ENCODE assay signal across 9 mouse cellular contexts in the genomic region with DNA sequence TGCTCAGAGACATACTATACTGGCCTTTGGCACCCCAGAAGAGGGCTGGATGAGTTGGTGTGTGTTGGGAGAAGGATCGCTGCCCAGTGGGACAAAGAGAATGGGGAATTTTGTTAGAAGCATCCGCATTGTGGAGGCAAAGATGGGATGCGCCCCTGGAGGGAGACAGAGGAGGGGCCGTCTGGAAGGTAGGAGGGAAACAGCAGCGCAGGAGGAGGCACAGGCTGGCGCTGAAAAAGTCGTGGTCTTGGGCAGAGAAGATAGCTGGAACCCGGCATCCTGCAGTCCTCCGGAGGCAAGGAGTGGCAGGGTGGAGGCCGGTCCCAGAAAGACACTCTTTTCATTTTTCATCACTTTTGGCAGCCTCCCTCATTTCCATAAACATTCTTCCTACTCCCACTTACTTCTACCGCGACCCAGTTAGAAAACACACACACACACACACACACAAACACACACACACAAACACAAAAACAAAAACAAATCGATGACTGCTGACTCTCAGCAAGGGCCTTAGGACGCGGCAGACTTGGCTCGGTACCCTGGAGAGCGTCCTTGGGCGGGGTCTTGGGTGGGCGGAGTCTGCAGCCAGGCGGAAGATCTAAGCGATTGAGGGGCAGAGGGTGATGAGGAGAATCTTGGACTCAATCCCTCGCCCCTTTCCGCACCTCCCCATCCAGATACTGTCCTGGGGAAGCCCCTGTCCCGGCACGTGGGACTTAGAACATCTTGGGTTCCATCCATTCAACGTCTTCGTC. TPM values are rescaled to one million over a fixed set of nuclear protein-coding genes. Genes with fewer than 3 reads are reported as not detected.
A peak's percentile ranks its signal among the peaks of the same experiment; 100 is the strongest.
DNase-seq lines count a peak whose midpoint lies in the region; ATAC-seq and TF ChIP-seq lines count a peak whose summit lies in the region.
"Had no signal": no experiment of that assay in that cellular context is flagged by ENCODE, and none has a peak within 500 bp of the region (broad histone marks: within the 10 kb centered on the region; RNA-seq: fewer than 3 reads in every experiment).

No protein-coding gene starts in this region.

- DNase-seq in lung, embryonic 14.5 days, result peak; percentile 73
- no peak for DNase-seq in lung, adult 18-20 months
- DNase-seq in R1 (ENCODE audit: low read depth, low spot score), result peak; percentile 63
- peak; percentile 37 for DNase-seq in midbrain, embryonic 14.5 days
- DNase-seq in cerebellum, postnatal 4 days (ENCODE audit: low spot score in 2 of 2), result no peak
- no peak for DNase-seq in frontal cortex, postnatal 14 days (ENCODE audit: low spot score in 2 of 2)
- DNase-seq in gastrocnemius, postnatal 25 days, result no peak

- no peak for TF ChIP-seq CTCF in lung, embryonic 14.5 days (IDR thresholded peaks at IDR 0.05; ENCODE audit: low read depth)

- H3K36me3 ChIP-seq in lung, embryonic 14.5 days (ENCODE audit: insufficient read depth), result peaks cover 7% of the 10 kb centered on the region
- H3K36me3 ChIP-seq in forebrain, embryonic 13.5 days (ENCODE audit: poor library complexity, severe bottlenecking), result no peaks in the 10 kb centered on the region
- no peaks in the 10 kb centered on the region for H3K36me3 ChIP-seq in midbrain, embryonic 14.5 days (ENCODE audit: control insufficient read depth, insufficient read depth, low read length)
- H3K36me3 ChIP-seq: intestine, embryonic 15.5 days had no signal

- no peak overlapping the region for H3K9ac ChIP-seq in lung, embryonic 14.5 days
- H3K9ac ChIP-seq in forebrain, embryonic 13.5 days, result no peak overlapping the region
- H3K9ac ChIP-seq in midbrain, embryonic 14.5 days (replicated peaks; ENCODE audit: low read length), result no peak overlapping the region
- H3K9ac ChIP-seq: intestine, embryonic 15.5 days had no signal

- WGBS in lung, embryonic 14.5 days, result 5% methylated on average over 27 of the region's 27 CpGs
- 4% methylated on average over 27 of the region's 27 CpGs for WGBS in forebrain, embryonic 13.5 days
- 6% methylated on average over 27 of the region's 27 CpGs for WGBS in midbrain, embryonic 14.5 days

- H3K9me3 ChIP-seq in lung, embryonic 14.5 days (ENCODE audit: low read depth, low read length), result no peaks in the 10 kb centered on the region
- H3K9me3 ChIP-seq in forebrain, embryonic 13.5 days (replicated peaks), result no peaks in the 10 kb centered on the region
- no peaks in the 10 kb centered on the region for H3K9me3 ChIP-seq in midbrain, embryonic 14.5 days (ENCODE audit: control insufficient read depth, low read length)
- H3K9me3 ChIP-seq: intestine, embryonic 15.5 days had no signal

- H3K4me3 ChIP-seq in lung, embryonic 14.5 days (ENCODE audit: low read depth, low read length), result no peak overlapping the region
- 0 out of 2 replicates have a peak overlapping the region, but pooled peaks have one; percentile 4 for H3K4me3 ChIP-seq in forebrain, embryonic 13.5 days
- H3K4me3 ChIP-seq in midbrain, embryonic 14.5 days (replicated peaks; ENCODE audit: low read depth, low read length), result no peak overlapping the region
- H3K4me3 ChIP-seq: intestine, embryonic 15.5 days had no signal

- no peak overlapping the region for H3K27ac ChIP-seq in lung, embryonic 14.5 days (ENCODE audit: low read depth)
- no peak overlapping the region for H3K27ac ChIP-seq in forebrain, embryonic 13.5 days
- H3K27ac ChIP-seq in midbrain, embryonic 14.5 days (replicated peaks; ENCODE audit: low read depth, low read length), result no peak overlapping the region
- H3K27ac ChIP-seq: intestine, embryonic 15.5 days had no signal

- H3K4me1 ChIP-seq in lung, embryonic 14.5 days (ENCODE audit: insufficient read depth), result peaks cover 15% of the 10 kb centered on the region; the same call in 1 of the 2 replicates
- H3K4me1 ChIP-seq in forebrain, embryonic 13.5 days, result peaks cover 69% of the 10 kb centered on the region
- H3K4me1 ChIP-seq in midbrain, embryonic 14.5 days (ENCODE audit: control insufficient read depth, insufficient read depth, low read length), result peaks cover 31% of the 10 kb centered on the region

- 0 out of 2 replicates have a peak overlapping the region, but pooled peaks have one; percentile 7 for H3K4me2 ChIP-seq in lung, embryonic 14.5 days
- peak overlapping the region; percentile 40 for H3K4me2 ChIP-seq in forebrain, embryonic 13.5 days
- H3K4me2 ChIP-seq in midbrain, embryonic 14.5 days (ENCODE audit: low read length), result peak overlapping the region; percentile 28; the same call in 1 of the 2 replicates
- H3K4me2 ChIP-seq: intestine, embryonic 15.5 days had no signal

- ATAC-seq in lung, embryonic 14.5 days (ENCODE audit: insufficient read depth), result no peak
- no peak for ATAC-seq in forebrain, embryonic 13.5 days
- no peak for ATAC-seq in midbrain, embryonic 14.5 days (ENCODE audit: low FRiP score, low TSS enrichment)
- ATAC-seq: intestine, embryonic 15.5 days had no signal

- H3K27me3 ChIP-seq in lung, embryonic 14.5 days (ENCODE audit: insufficient read depth, low read length), result 0 out of 2 replicates have a peak, but pooled peaks cover 8% of the 10 kb centered on the region
- peaks cover 36% of the 10 kb centered on the region for H3K27me3 ChIP-seq in forebrain, embryonic 13.5 days
- H3K27me3 ChIP-seq in midbrain, embryonic 14.5 days (ENCODE audit: control insufficient read depth, insufficient read depth, low read length), result peaks cover 12% of the 10 kb centered on the region; the same call in 1 of the 2 replicates

RNA-seq across cellular contexts. Expression of a gene that starts 2.3 kb away (rescaled TPM):
- polyA plus RNA-seq in lung, embryonic 14.5 days (2014; fragmentation: Nextera tagmentation; extraction: Ambion mirVana), result 14.3 and 29.3 TPM in 2 replicates
- polyA plus RNA-seq in forebrain, embryonic 13.5 days (2015; fragmentation: Nextera tagmentation; extraction: Ambion mirVana), result 26.2 and 32.2 TPM in 2 replicates
- 23.0 and 25.7 TPM in 2 replicates for polyA plus RNA-seq in midbrain, embryonic 14.5 days (2014; fragmentation: Nextera tagmentation; extraction: Ambion mirVana)
- total RNA-seq in gastrocnemius, postnatal 25 days (2021), result 10 to 100 TPM; 14.8 to 26.3 TPM

RNA-seq across cellular contexts. Expression of a gene that starts 8.5 kb away (rescaled TPM):
- 12.2 TPM in 1 of 2 replicates, not detected in the other for polyA plus RNA-seq in lung, embryonic 14.5 days (2014; fragmentation: Nextera tagmentation; extraction: Ambion mirVana)
- polyA plus RNA-seq in forebrain, embryonic 13.5 days (2015; fragmentation: Nextera tagmentation; extraction: Ambion mirVana), result not detected in 2 replicates
- polyA plus RNA-seq in midbrain, embryonic 14.5 days (2014; fragmentation: Nextera tagmentation; extraction: Ambion mirVana), result not detected in 2 replicates
- total RNA-seq in gastrocnemius, postnatal 25 days (2021), result 1 to 10 TPM in 1 of 2 experiments, not detected in 1; 5.7 TPM

Comparison
In these comparisons a context has a peak if more than half of its experiments do, and no peak if none do; other contexts are left out.
1. DNase-seq: peak in lung, embryonic 14.5 days (single experiment), R1 (single experiment) and midbrain, embryonic 14.5 days (single experiment); none in lung, adult 18-20 months (0 of 2), cerebellum, postnatal 4 days (0 of 2), frontal cortex, postnatal 14 days (0 of 2) and gastrocnemius, postnatal 25 days (single experiment).
2. Peak in every context shown above with its lines, with median percentiles within 50 percentile points of each other: H3K4me2 ChIP-seq.